22 mouse cellular contexts compared by ENCODE assay signal in genomic region chr3:136763717-136764270, GRCm38 (mm10).
DNase-seq lines count a peak whose midpoint lies in the region; ATAC-seq and TF ChIP-seq lines count a peak whose summit lies in the region.
"Had no signal": no experiment of that assay in that cellular context is flagged by ENCODE, and none has a peak within 500 bp of the region (broad histone marks: within the 10 kb centered on the region; RNA-seq: fewer than 3 reads in every experiment).

No protein-coding gene starts in this region.

- no peak overlapping the region for H3K4me2 ChIP-seq in heart, embryonic 12.5 days
- H3K4me2 ChIP-seq in embryonic facial prominence, embryonic 14.5 days (ENCODE audit: low read depth, low read length), result no peak overlapping the region
- H3K4me2 ChIP-seq in limb, embryonic 12.5 days, result peak overlapping the region; percentile 26
- no peak overlapping the region for H3K4me2 ChIP-seq in midbrain, embryonic 11.5 days
- H3K4me2 ChIP-seq: hindbrain, embryonic 14.5 days; neural tube, embryonic 12.5 days had no signal

- 0 out of 2 replicates have a peak overlapping the region, but pooled peaks have one; percentile 11 for H3K27ac ChIP-seq in heart, embryonic 12.5 days (ENCODE audit: poor library complexity, severe bottlenecking)
- H3K27ac ChIP-seq in heart, adult 2 months, result no peak overlapping the region
- H3K27ac ChIP-seq in embryonic facial prominence, embryonic 14.5 days (replicated peaks; ENCODE audit: low read depth, low read length), result no peak overlapping the region; the same call in 1 of the 2 replicates
- peak overlapping the region; percentile 79 for H3K27ac ChIP-seq in limb, embryonic 12.5 days
- no peak overlapping the region for H3K27ac ChIP-seq in midbrain, embryonic 11.5 days (ENCODE audit: low read depth, low read length)
- no peak overlapping the region for H3K27ac ChIP-seq in left cerebral cortex, adult 2 months
- H3K27ac ChIP-seq: hindbrain, embryonic 14.5 days; kidney, postnatal 0 days; liver, embryonic 14.5 days; neural tube, embryonic 12.5 days; stomach, postnatal 0 days had no signal

- WGBS in heart, embryonic 12.5 days, result 52% methylated on average over 5 of the region's 5 CpGs
- 55% methylated on average over 5 of the region's 5 CpGs for WGBS in heart, adult 2 months
- WGBS in embryonic facial prominence, embryonic 14.5 days, result 13% methylated on average over 5 of the region's 5 CpGs
- WGBS in limb, embryonic 12.5 days, result 14% methylated on average over 5 of the region's 5 CpGs
- WGBS in midbrain, embryonic 11.5 days, result 76% methylated on average over 5 of the region's 5 CpGs

- no peaks in the 10 kb centered on the region for H3K27me3 ChIP-seq in heart, embryonic 12.5 days (replicated peaks)
- no peaks in the 10 kb centered on the region for H3K27me3 ChIP-seq in heart, adult 2 months (ENCODE audit: control insufficient read depth, insufficient read depth, low read length)
- no peaks in the 10 kb centered on the region for H3K27me3 ChIP-seq in embryonic facial prominence, embryonic 14.5 days (replicated peaks; ENCODE audit: control insufficient read depth, insufficient read depth, low read length)
- H3K27me3 ChIP-seq in limb, embryonic 12.5 days, result no peaks in the 10 kb centered on the region
- H3K27me3 ChIP-seq in midbrain, embryonic 11.5 days (ENCODE audit: control insufficient read depth, insufficient read depth, low read length), result no peaks in the 10 kb centered on the region
- H3K27me3 ChIP-seq: megakaryocyte, embryonic 14.5 days; neural tube, embryonic 12.5 days; Patski had no signal

- peaks cover 31% of the 10 kb centered on the region for H3K4me1 ChIP-seq in heart, embryonic 12.5 days (replicated peaks)
- H3K4me1 ChIP-seq in heart, adult 2 months (ENCODE audit: control insufficient read depth, insufficient read depth, low read length), result peaks cover 12% of the 10 kb centered on the region
- peaks cover 28% of the 10 kb centered on the region for H3K4me1 ChIP-seq in embryonic facial prominence, embryonic 14.5 days (ENCODE audit: control insufficient read depth, insufficient read depth, low read length)
- peaks cover 46% of the 10 kb centered on the region for H3K4me1 ChIP-seq in limb, embryonic 12.5 days (replicated peaks)
- H3K4me1 ChIP-seq in midbrain, embryonic 11.5 days (ENCODE audit: control insufficient read depth, insufficient read depth, low read length), result no peaks in the 10 kb centered on the region; the same call in 1 of the 2 replicates

- TF ChIP-seq EP300 in heart, adult 2 months (IDR thresholded peaks at IDR 0.05; ENCODE audit: insufficient read depth, low read depth, low read length), result no peak

- H3K9ac ChIP-seq in heart, embryonic 12.5 days, result no peak overlapping the region
- H3K9ac ChIP-seq in heart, adult 2 months (ENCODE audit: low read depth, low read length), result no peak overlapping the region
- no peak overlapping the region for H3K9ac ChIP-seq in embryonic facial prominence, embryonic 14.5 days (ENCODE audit: low read depth, low read length)
- H3K9ac ChIP-seq in limb, embryonic 12.5 days (replicated peaks), result no peak overlapping the region
- no peak overlapping the region for H3K9ac ChIP-seq in midbrain, embryonic 11.5 days (ENCODE audit: low read length)
- H3K9ac ChIP-seq: hindbrain, embryonic 14.5 days; liver, embryonic 14.5 days; neural tube, embryonic 12.5 days had no signal

- H3K4me3 ChIP-seq in heart, embryonic 12.5 days, result no peak overlapping the region
- no peak overlapping the region for H3K4me3 ChIP-seq in heart, adult 2 months
- H3K4me3 ChIP-seq in embryonic facial prominence, embryonic 14.5 days (ENCODE audit: low read depth, low read length), result no peak overlapping the region
- H3K4me3 ChIP-seq in limb, embryonic 12.5 days (replicated peaks), result no peak overlapping the region
- H3K4me3 ChIP-seq in midbrain, embryonic 11.5 days (ENCODE audit: low read depth, low read length), result no peak overlapping the region
- H3K4me3 ChIP-seq in left cerebral cortex, adult 2 months, result no peak overlapping the region
- H3K4me3 ChIP-seq: megakaryocyte, embryonic 14.5 days; neural tube, embryonic 12.5 days had no signal

- DNase-seq in heart, adult 2 months, result no peak
- peak; percentile 42 for DNase-seq in embryo, embryonic 10.5 days (ENCODE audit: low spot score)
- DNase-seq in embryonic facial prominence, embryonic 14.5 days (ENCODE audit: low spot score), result peak; percentile 60
- no peak for DNase-seq in cerebellum, adult 18-20 months
- no peak for DNase-seq in midbrain, embryonic 11.5 days (ENCODE audit: low spot score, missing footprints)
- no peak for DNase-seq in left cerebral cortex, adult 2 months (ENCODE audit: extremely low spot score in 1 of 2, low spot score in 2 of 2)
- DNase-seq: cerebellum, adult 9-11 months; gastrocnemius, postnatal 25 days; heart, postnatal 14 days; right cerebral cortex, postnatal 25 days had no signal

- no peaks in the 10 kb centered on the region for H3K36me3 ChIP-seq in heart, embryonic 12.5 days
- H3K36me3 ChIP-seq in heart, adult 2 months (ENCODE audit: control insufficient read depth, insufficient read depth, low read length), result no peaks in the 10 kb centered on the region
- H3K36me3 ChIP-seq in embryonic facial prominence, embryonic 14.5 days (ENCODE audit: control insufficient read depth, insufficient read depth, low read length), result no peaks in the 10 kb centered on the region
- no peaks in the 10 kb centered on the region for H3K36me3 ChIP-seq in limb, embryonic 12.5 days
- H3K36me3 ChIP-seq in midbrain, embryonic 11.5 days (ENCODE audit: control insufficient read depth, insufficient read depth, low read length), result no peaks in the 10 kb centered on the region
- H3K36me3 ChIP-seq: neural tube, embryonic 12.5 days had no signal

- no peak for TF ChIP-seq POLR2A in heart, adult 2 months (IDR thresholded peaks at IDR 0.05; ENCODE audit: insufficient read depth, low read depth, low read length)

- H3K9me3 ChIP-seq in heart, embryonic 12.5 days (replicated peaks), result no peaks in the 10 kb centered on the region
- H3K9me3 ChIP-seq in embryonic facial prominence, embryonic 14.5 days (ENCODE audit: control insufficient read depth, low read length), result no peaks in the 10 kb centered on the region
- H3K9me3 ChIP-seq in limb, embryonic 12.5 days, result no peaks in the 10 kb centered on the region
- no peaks in the 10 kb centered on the region for H3K9me3 ChIP-seq in midbrain, embryonic 11.5 days (ENCODE audit: control insufficient read depth, low read length)
- H3K9me3 ChIP-seq: megakaryocyte, embryonic 14.5 days; neural tube, embryonic 12.5 days had no signal

- intact Hi-C loops in heart, adult 2 months (cut with DNase I), result loop anchor here (5.0 kb wide), 2 partner anchors 46 to 91 kb away; partner anchors contain the start of gene Ppp3ca
- intact Hi-C loops in left cerebral cortex, adult 2 months (cut with DNase I), result no loop called here

- H3K79me2 ChIP-seq in heart, adult 2 months (replicated peaks; ENCODE audit: control insufficient read depth, insufficient read depth, low read length), result peaks cover 3% of the 10 kb centered on the region

- no peak for TF ChIP-seq CTCF in heart, adult 2 months (IDR thresholded peaks at IDR 0.05)
- no peak for TF ChIP-seq CTCF in left cerebral cortex, adult 2 months (IDR thresholded peaks at IDR 0.05)

- ATAC-seq in heart, embryonic 12.5 days (ENCODE audit: insufficient number of reproducible peaks, low FRiP score), result no peak
- peak; percentile 46; the same call in 1 of the 2 replicates for ATAC-seq in embryonic facial prominence, embryonic 14.5 days (ENCODE audit: low read depth)
- peak; percentile 61 for ATAC-seq in limb, embryonic 12.5 days (ENCODE audit: insufficient number of reproducible peaks, insufficient read depth, low FRiP score, low TSS enrichment, low read depth)
- no peak for ATAC-seq in midbrain, embryonic 11.5 days (ENCODE audit: low FRiP score)
- ATAC-seq: activated CD4-positive, CD25-positive, alpha-beta regulatory T cell, adult 4 months; intestine, embryonic 16.5 days; lung, postnatal 0 days; Patski had no signal

Comparison
In these comparisons a context has a peak if more than half of its experiments do, and no peak if none do; other contexts are left out.
1. H3K27ac ChIP-seq: peak in heart, embryonic 12.5 days (single experiment) and limb, embryonic 12.5 days (single experiment); none in heart, adult 2 months (single experiment), embryonic facial prominence, embryonic 14.5 days (single experiment), midbrain, embryonic 11.5 days (single experiment) and left cerebral cortex, adult 2 months (single experiment).
2. ATAC-seq: peak in embryonic facial prominence, embryonic 14.5 days (single experiment) and limb, embryonic 12.5 days (single experiment); none in heart, embryonic 12.5 days (single experiment) and midbrain, embryonic 11.5 days (single experiment).
3. DNase-seq: peak in embryo, embryonic 10.5 days (single experiment) and embryonic facial prominence, embryonic 14.5 days (single experiment); none in heart, adult 2 months (0 of 2), cerebellum, adult 18-20 months (0 of 2), midbrain, embryonic 11.5 days (single experiment) and left cerebral cortex, adult 2 months (0 of 2).